Mouse (Mus musculus) heart, embryonic 16.5 days (tissue): ENCODE measurements around the gene Dclre1b. TPM values are rescaled to one million over a fixed set of nuclear protein-coding genes. Genes with fewer than 3 reads are reported as not detected.
A peak's percentile ranks its signal among the peaks of the same experiment; 100 is the strongest.

Experiments used
- ATAC-seq: fragments of 200-750 bp; cut with Nextera tagmentation; replicated peaks from 2 replicates; pipeline ENCODE4 v1.8.0; 2017; ENCODE audit warnings: moderate number of reproducible peaks; ENCODE audit not compliant: insufficient read depth, low FRiP score; ENCODE audit errors: extremely low read depth
- H3K27ac ChIP-seq: fragments of 300-500 bp; sonication (generic); 2 replicates; pipeline ENCODE4 v1.5.1; 2014; ENCODE audit warnings: mild to moderate bottlenecking, low read length, control low read depth, moderate library complexity
- H3K27me3 ChIP-seq: fragments of 300-500 bp; sonication (generic); 2 replicates; pipeline ENCODE4 v1.6.1; 2014; ENCODE audit warnings: low read length, mixed read lengths; ENCODE audit not compliant: control insufficient read depth, insufficient read depth
- H3K36me3 ChIP-seq: fragments of 300-500 bp; sonication (generic); 2 replicates; pipeline ENCODE4 v1.6.1; 2014; ENCODE audit not compliant: control insufficient read depth, insufficient read depth
- H3K4me1 ChIP-seq: fragments of 300-500 bp; sonication (generic); 2 replicates; pipeline ENCODE4 v1.6.1; 2014; ENCODE audit warnings: low read length, mixed read lengths; ENCODE audit not compliant: control insufficient read depth, insufficient read depth
- H3K4me2 ChIP-seq: fragments of 300-500 bp; sonication (generic); 2 replicates; pipeline ENCODE4 v1.6.1; 2014; ENCODE audit warnings: low read depth, mild to moderate bottlenecking, control low read depth, low read length
- H3K4me3 ChIP-seq: fragments of 300-500 bp; sonication (generic); 2 replicates; pipeline ENCODE4 v1.5.1; 2014; ENCODE audit warnings: mild to moderate bottlenecking, control low read depth, low read length
- H3K9ac ChIP-seq: fragments of 300-500 bp; sonication (generic); 2 replicates; pipeline ENCODE4 v1.6.1; 2014; ENCODE audit warnings: low read length, control low read depth
- H3K9me3 ChIP-seq: fragments of 300-500 bp; sonication (generic); replicated peaks from 2 replicates; pipeline ENCODE4 v1.6.1; 2016; ENCODE audit warnings: low read length; ENCODE audit not compliant: control insufficient read depth
- WGBS: fragments of 180-500 bp; shearing (Covaris S2); extraction: QIAGEN DNeasy Blood & Tissue Kit; methylation state at CpG from one replicate; pipeline ENCODE4 v1.1.7; 2014; 5-methylcytosine and 5-hydroxymethylcytosine counted together
- polyA plus RNA-seq: library from polyadenylated mRNA; unstranded; fragments of >200 nt; fragmentation: Nextera tagmentation; extraction: Ambion mirVana; gene quantifications from 2 replicates; pipeline ENCODE4 v1.2.1, GENCODE M21; 2015

Dclre1b gene
- polyA plus RNA-seq, 1 experiment from 2014 or later: 17.1 TPM

DNA sequence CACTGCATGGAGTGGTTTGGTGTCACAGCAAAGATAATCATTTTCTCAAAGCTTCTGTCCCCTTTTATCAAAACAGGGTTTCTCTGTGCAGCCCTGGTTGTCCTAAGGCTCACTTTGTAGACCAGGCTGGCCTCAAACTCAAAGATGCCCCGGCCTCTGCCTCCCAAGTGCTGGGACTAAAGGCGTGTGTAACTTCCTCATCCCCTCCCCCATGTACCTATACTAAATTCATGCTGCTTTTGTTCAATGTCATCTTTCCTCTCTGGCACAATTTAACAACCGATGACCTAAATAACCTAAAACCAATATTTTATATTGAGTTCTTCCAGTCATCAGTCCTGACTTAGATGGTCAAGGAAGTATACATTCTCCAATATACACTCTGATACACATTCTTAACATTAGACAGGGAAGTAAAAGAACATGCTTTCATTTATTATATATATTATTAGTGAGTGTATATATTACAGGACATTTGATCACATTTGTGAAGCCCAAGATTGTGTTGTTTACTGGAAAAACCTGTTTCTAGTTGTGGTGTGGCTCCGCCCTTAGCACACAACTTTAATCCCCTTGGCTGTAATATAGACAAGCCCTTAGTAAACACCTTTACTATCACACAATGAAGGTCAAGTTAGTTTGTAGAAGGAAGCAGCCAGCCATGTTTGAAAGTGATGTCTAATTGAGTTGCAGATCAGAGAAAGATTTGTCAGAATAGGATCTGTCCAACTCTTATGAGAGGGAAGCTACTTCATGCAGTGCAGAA lies 26.2 kb downstream of the Dclre1b start:
- Histone ChIP-seq H3K4me2 (no peak overlapping the region), H3K36me3 (0 out of 2 replicates have a peak, but pooled peaks cover 2% of the 10 kb centered on the region), H3K4me3 (no peak overlapping the region), H3K27ac (no peak overlapping the region), H3K9ac (no peak overlapping the region), H3K9me3 (no peaks in the 10 kb centered on the region), H3K27me3 (no peaks in the 10 kb centered on the region), H3K4me1 (peaks cover 22% of the 10 kb centered on the region)
- WGBS: 82% methylated on average over 4 of the region's 4 CpGs
- ATAC-seq: no peak

DNA sequence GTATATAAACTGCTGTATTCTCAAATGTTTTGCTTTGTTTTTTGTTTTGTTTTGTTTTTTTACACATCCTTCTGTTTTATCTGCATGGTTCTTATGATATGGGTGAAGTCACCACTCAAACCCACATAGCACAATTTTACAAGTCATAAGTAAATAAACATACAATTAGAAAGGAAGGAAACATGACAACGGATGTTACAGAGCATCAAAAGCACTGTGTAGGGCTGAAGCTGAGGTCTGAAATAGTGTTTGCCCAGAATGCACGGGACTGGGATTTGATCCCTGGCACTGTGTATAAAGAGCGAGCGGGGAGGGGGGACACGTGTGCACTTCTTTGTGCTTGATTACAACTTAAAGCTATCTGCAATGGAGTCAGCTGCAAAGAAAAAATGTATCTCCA lies 28.5 kb downstream of the Dclre1b start:
- no peaks in the 10 kb centered on the region for H3K27me3 ChIP-seq
- H3K4me2 ChIP-seq: no peak overlapping the region
- peaks cover 8% of the 10 kb centered on the region for H3K36me3 ChIP-seq
- no peak overlapping the region for H3K27ac ChIP-seq
- no peak for ATAC-seq
- no peak overlapping the region for H3K4me3 ChIP-seq
- H3K4me1 ChIP-seq: peaks cover 18% of the 10 kb centered on the region
- WGBS: 66% methylated on average over 5 of the region's 5 CpGs
- no peaks in the 10 kb centered on the region for H3K9me3 ChIP-seq
- H3K9ac ChIP-seq: no peak overlapping the region

DNA sequence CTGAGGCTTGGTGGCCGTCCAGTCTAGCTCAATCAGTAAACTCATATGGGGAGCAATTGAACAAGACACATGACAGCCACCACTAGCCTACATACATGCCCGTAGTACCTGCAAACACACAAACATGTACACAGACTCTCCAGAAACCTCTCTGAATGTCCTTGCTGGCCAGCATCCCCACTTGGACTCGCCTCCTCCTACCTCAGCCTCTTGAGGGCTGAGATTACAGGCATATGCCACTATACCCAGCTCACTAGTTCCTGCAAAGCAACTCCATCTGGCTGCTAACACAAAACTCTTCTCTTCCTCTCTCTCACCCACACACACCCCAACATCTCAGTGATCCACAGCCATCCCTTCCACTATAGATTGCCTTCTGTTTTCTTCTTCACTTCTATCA lies 29.0 kb downstream of the Dclre1b start:
- no peak overlapping the region for H3K4me3 ChIP-seq
- peaks cover 15% of the 10 kb centered on the region for H3K4me1 ChIP-seq
- no peaks in the 10 kb centered on the region for H3K27me3 ChIP-seq
- H3K4me2 ChIP-seq: no peak overlapping the region
- H3K27ac ChIP-seq: no peak overlapping the region
- H3K36me3 ChIP-seq: peaks cover 8% of the 10 kb centered on the region
- 88% methylated on average over 3 of the region's 3 CpGs for WGBS
- no peaks in the 10 kb centered on the region for H3K9me3 ChIP-seq
- no peak overlapping the region for H3K9ac ChIP-seq
- ATAC-seq: no peak

DNA sequence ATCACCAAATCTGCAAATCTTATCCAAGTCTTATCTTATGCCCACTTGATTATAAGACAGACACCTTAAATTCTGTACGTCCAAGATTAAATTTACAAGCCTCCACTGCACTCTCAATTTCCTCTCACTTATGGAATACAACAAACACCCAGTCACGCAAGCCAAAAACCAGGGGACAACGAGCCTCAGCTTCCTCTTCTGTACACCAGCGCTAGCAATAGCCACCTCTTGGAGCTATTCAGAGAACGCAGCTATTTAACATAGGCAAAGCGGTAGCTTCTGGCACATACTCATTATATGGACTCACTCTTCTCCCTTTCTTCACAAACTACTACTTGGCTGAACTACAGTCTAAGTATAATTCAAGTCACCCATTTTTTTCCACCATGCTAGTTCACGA lies 30.1 kb downstream of the Dclre1b start:
- Histone ChIP-seq H3K9me3 (no peaks in the 10 kb centered on the region), H3K9ac (no peak overlapping the region), H3K4me2 (no peak overlapping the region), H3K4me1 (peaks cover 14% of the 10 kb centered on the region), H3K27me3 (no peaks in the 10 kb centered on the region), H3K4me3 (no peak overlapping the region), H3K36me3 (peaks cover 8% of the 10 kb centered on the region), H3K27ac (0 out of 2 replicates have a peak overlapping the region, but pooled peaks have one; percentile 5)
- 77% methylated on average over 7 of the region's 7 CpGs for WGBS
- no peak for ATAC-seq

DNA sequence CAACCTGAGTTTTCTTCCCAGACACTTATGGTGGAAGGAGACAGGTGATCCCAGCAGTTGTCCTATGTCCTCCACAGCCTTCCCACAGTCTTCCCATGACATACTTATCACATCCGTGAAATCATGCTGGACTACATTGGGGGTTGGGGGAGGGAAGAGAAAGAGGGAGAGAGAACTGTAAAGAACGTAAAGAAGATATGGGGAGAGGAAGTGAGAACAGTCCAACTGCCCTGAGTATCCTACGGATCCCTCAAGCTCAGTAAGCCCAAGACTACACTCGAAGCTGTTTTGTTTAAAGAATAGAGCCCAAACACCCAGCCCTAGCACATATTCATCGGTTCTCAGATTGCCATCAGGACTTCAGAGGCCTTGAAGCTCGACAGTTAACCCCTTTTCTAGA lies 30.6 kb downstream of the Dclre1b start:
- Histone ChIP-seq H3K9me3 (no peaks in the 10 kb centered on the region), H3K27me3 (no peaks in the 10 kb centered on the region), H3K9ac (no peak overlapping the region), H3K4me3 (no peak overlapping the region), H3K36me3 (peaks cover 8% of the 10 kb centered on the region), H3K4me1 (peaks cover 16% of the 10 kb centered on the region), H3K27ac (peak overlapping the region; percentile 42; the same call in 1 of the 2 replicates), H3K4me2 (no peak overlapping the region)
- no peak for ATAC-seq
- 68% methylated on average over 6 of the region's 6 CpGs for WGBS

DNA sequence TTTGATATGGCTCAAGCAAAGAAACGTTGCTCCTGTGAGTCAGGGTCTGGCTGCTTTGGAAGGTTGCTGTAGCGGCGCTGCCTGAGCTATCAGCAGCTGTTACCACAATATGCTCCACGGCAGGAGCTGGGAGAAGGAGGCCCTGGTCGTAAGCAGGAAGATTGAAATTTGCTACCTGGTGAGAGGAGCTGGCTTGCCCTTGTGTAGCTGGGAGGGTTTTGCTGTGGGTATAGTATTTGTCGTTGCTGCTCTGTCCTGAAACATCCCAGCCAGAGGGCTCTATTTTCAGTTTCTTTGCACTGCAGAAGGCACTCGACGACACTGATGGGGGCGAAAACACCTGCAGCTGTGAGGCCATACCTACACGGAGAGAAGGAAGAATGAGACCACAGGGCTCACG lies 31.3 kb downstream of the Dclre1b start:
- H3K4me2 ChIP-seq: no peak overlapping the region
- WGBS: 73% methylated on average over 11 of the region's 11 CpGs
- peak overlapping the region; percentile 63 for H3K27ac ChIP-seq
- H3K4me3 ChIP-seq: no peak overlapping the region
- H3K4me1 ChIP-seq: peaks cover 20% of the 10 kb centered on the region
- no peaks in the 10 kb centered on the region for H3K9me3 ChIP-seq
- no peaks in the 10 kb centered on the region for H3K27me3 ChIP-seq
- peaks cover 8% of the 10 kb centered on the region for H3K36me3 ChIP-seq
- no peak; the same call in 1 of the 2 replicates for ATAC-seq
- no peak overlapping the region for H3K9ac ChIP-seq

DNA sequence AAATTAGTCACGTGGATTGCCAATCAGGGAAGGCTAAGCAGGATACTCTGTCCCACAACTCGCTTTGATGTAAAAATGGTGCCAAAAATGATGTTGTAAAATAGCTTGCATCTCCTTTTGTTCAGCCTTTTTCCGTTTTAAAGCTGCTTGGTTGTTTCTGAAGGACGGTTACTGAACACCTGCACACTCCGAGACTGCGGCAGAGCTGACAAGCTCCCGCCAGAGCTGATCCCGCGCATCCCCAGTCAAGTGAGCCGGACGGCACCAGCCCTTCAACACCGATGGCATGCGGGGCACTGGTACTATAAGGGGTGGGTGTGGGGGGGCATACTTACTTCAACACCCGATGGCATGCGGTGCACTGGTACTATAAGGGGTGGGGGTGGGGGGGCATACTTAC lies 35.2 kb downstream of the Dclre1b start:
- no peak overlapping the region for H3K9ac ChIP-seq
- H3K4me1 ChIP-seq: peaks cover 34% of the 10 kb centered on the region
- WGBS: 74% methylated on average over 15 of the region's 15 CpGs
- H3K4me2 ChIP-seq: no peak overlapping the region
- peak overlapping the region; percentile 98 for H3K27ac ChIP-seq
- no peaks in the 10 kb centered on the region for H3K27me3 ChIP-seq
- H3K9me3 ChIP-seq: no peaks in the 10 kb centered on the region
- H3K4me3 ChIP-seq: no peak overlapping the region
- H3K36me3 ChIP-seq: peaks cover 10% of the 10 kb centered on the region
- ATAC-seq: peak; percentile 34; the same call in 1 of the 2 replicates

DNA sequence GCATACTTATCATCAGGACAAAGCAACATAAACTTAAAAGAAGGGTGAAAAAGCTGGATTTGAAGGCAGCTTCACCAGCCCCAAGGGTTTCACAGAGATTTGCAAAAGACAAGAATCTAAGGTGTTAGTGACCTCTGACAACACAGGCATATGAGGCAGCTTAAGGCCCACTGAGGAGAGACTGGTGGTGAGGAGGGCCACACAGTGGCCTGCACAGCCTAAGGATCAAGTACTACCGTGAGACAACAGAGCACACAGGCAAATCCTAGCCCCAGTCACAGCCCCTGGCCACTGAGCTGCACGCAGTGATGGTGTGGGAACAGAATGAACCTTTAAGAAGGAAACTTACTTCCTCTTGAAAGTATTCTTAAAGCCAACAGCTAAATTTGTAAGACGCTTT lies 35.7 kb downstream of the Dclre1b start:
- 73% methylated on average over 3 of the region's 3 CpGs for WGBS
- Histone ChIP-seq H3K27ac (peak overlapping the region; percentile 98), H3K4me3 (no peak overlapping the region), H3K36me3 (peaks cover 11% of the 10 kb centered on the region), H3K9me3 (no peaks in the 10 kb centered on the region), H3K4me2 (peak overlapping the region; percentile 4), H3K4me1 (peaks cover 36% of the 10 kb centered on the region), H3K9ac (peak overlapping the region; percentile 69), H3K27me3 (no peaks in the 10 kb centered on the region)
- ATAC-seq: no peak

DNA sequence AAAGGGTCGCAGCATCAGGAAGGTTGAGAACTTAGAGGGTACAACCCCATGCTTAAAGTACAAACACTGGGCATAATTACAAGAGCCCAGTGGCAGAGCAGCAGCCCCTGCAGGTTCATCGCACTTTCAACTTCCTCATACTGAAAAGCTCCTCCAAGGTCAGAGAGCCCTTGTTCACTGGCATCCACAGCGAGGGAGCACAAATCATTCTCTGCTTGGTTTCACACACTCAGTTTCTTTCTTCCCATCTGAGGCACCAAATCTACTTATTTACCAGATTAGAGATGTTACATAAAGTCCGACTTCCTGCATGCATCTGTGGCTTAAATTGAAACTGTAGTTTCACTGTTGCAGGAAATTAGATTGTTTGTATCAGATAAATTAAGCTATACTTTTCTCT lies 36.4 kb downstream of the Dclre1b start:
- Histone ChIP-seq H3K9me3 (no peaks in the 10 kb centered on the region), H3K27ac (peak overlapping the region; percentile 98), H3K9ac (peak overlapping the region; percentile 69), H3K4me3 (no peak overlapping the region), H3K27me3 (no peaks in the 10 kb centered on the region), H3K36me3 (peaks cover 15% of the 10 kb centered on the region), H3K4me1 (peaks cover 39% of the 10 kb centered on the region), H3K4me2 (no peak overlapping the region)
- no peak for ATAC-seq
- WGBS: 52% methylated on average over 4 of the region's 4 CpGs
